Mouse (Mus musculus): ENCODE data around the gene Wipf3.

- no peak for TF ChIP-seq EP300 (IDR thresholded peaks at IDR 0.05; ENCODE audit: low read depth)
- no peak for TF ChIP-seq CTCF (IDR thresholded peaks at IDR 0.05; ENCODE audit: low read depth)
Measured at GRCm38 (mm10) chr6:54436286-54436685, 6.9 kb downstream of the Wipf3 start.
